Mouse (Mus musculus): Measurements from ENCODE around the gene Mctp1. TPM values are rescaled to one million over a fixed set of nuclear protein-coding genes. Genes with fewer than 3 reads are reported as not detected.

The Mctp1 gene
- polyA plus RNA-seq, 1 experiment from 2014 or later, result 1.1 TPM

GRCm38 (mm10) chr13:76808871-76809390, 424.6 kb downstream of the Mctp1 start:
- 20% methylated on average over 1 of the region's 1 CpGs for WGBS

GRCm38 (mm10) chr13:76809802-76810201, 425.5 kb downstream of the Mctp1 start:
- Histone ChIP-seq H3K36me3 (no peaks in the 10 kb centered on the region), H3K9ac (no peak overlapping the region), H3K4me3 (no peak overlapping the region), H3K27ac (replicated peaks) (no peak overlapping the region), H3K4me2 (no peak overlapping the region), H3K4me1 (replicated peaks) (peaks cover 12% of the 10 kb centered on the region), H3K27me3 (no peaks in the 10 kb centered on the region), H3K9me3 (no peaks in the 10 kb centered on the region)
- WGBS, result 4% methylated on average over 2 of the region's 2 CpGs
- 0 out of 2 replicates have a peak, but pooled peaks have one; percentile 17 for ATAC-seq (ENCODE audit: low read depth)

More at GRCm38 (mm10) chr13:76808871-76809390, 424.6 kb downstream of the Mctp1 start:
- no peak overlapping the region for H3K4me3 ChIP-seq
- no peak overlapping the region for H3K27ac ChIP-seq (replicated peaks)
- no peak for ATAC-seq (ENCODE audit: low read depth)
- H3K27me3 ChIP-seq, result no peaks in the 10 kb centered on the region
- H3K36me3 ChIP-seq, result no peaks in the 10 kb centered on the region
- no peaks in the 10 kb centered on the region for H3K9me3 ChIP-seq
- no peak overlapping the region for H3K4me2 ChIP-seq
- no peak overlapping the region for H3K9ac ChIP-seq
- peaks cover 12% of the 10 kb centered on the region for H3K4me1 ChIP-seq (replicated peaks)

GRCm38 (mm10) chr13:76810496-76810939, 426.2 kb downstream of the Mctp1 start:
- Histone ChIP-seq H3K9ac (peak overlapping the region; percentile 34; the same call in 1 of the 2 replicates), H3K4me2 (peak overlapping the region; percentile 32), H3K4me1 (replicated peaks) (peaks cover 12% of the 10 kb centered on the region), H3K4me3 (no peak overlapping the region), H3K9me3 (no peaks in the 10 kb centered on the region), H3K27me3 (no peaks in the 10 kb centered on the region), H3K27ac (replicated peaks) (peak overlapping the region; percentile 18; the same call in 1 of the 2 replicates), H3K36me3 (no peaks in the 10 kb centered on the region)
- ATAC-seq (ENCODE audit: low read depth), result peak; percentile 87
- under 1% methylated on average over 7 of the region's 7 CpGs for WGBS

GRCm38 (mm10) chr13:76823083-76823482, 438.7 kb downstream of the Mctp1 start:
- H3K9me3 ChIP-seq, result no peaks in the 10 kb centered on the region
- no peak overlapping the region for H3K4me2 ChIP-seq
- H3K27ac ChIP-seq (replicated peaks), result no peak overlapping the region
- H3K9ac ChIP-seq, result no peak overlapping the region
- no peaks in the 10 kb centered on the region; the same call in 1 of the 2 replicates for H3K4me1 ChIP-seq (replicated peaks)
- H3K4me3 ChIP-seq, result no peak overlapping the region
- no peaks in the 10 kb centered on the region for H3K36me3 ChIP-seq
- H3K27me3 ChIP-seq, result no peaks in the 10 kb centered on the region
- 48% methylated on average over 3 of the region's 3 CpGs for WGBS
- ATAC-seq (ENCODE audit: low read depth), result no peak

GRCm38 (mm10) chr13:76824932-76825694, 440.8 kb downstream of the Mctp1 start:
- ATAC-seq (ENCODE audit: low read depth), result no peak

GRCm38 (mm10) chr13:76827738-76828137, 443.4 kb downstream of the Mctp1 start:
- H3K9me3 ChIP-seq, result no peaks in the 10 kb centered on the region
- no peaks in the 10 kb centered on the region for H3K36me3 ChIP-seq
- H3K4me2 ChIP-seq, result no peak overlapping the region
- no peak overlapping the region for H3K27ac ChIP-seq (replicated peaks)
- H3K4me1 ChIP-seq (replicated peaks), result no peaks in the 10 kb centered on the region; the same call in 1 of the 2 replicates
- WGBS, result 66% methylated on average over 3 of the region's 3 CpGs
- H3K9ac ChIP-seq, result no peak overlapping the region
- no peak for ATAC-seq (ENCODE audit: low read depth)
- no peaks in the 10 kb centered on the region for H3K27me3 ChIP-seq
- H3K4me3 ChIP-seq, result no peak overlapping the region

More at GRCm38 (mm10) chr13:76824932-76825694, 440.8 kb downstream of the Mctp1 start:
- no peak overlapping the region for H3K4me2 ChIP-seq
- H3K4me3 ChIP-seq, result no peak overlapping the region
- no peaks in the 10 kb centered on the region; the same call in 1 of the 2 replicates for H3K4me1 ChIP-seq (replicated peaks)
- no peaks in the 10 kb centered on the region for H3K27me3 ChIP-seq
- no peaks in the 10 kb centered on the region for H3K9me3 ChIP-seq
- H3K9ac ChIP-seq, result no peak overlapping the region
- no peak overlapping the region for H3K27ac ChIP-seq (replicated peaks)
- no peaks in the 10 kb centered on the region for H3K36me3 ChIP-seq
- WGBS, result 21% methylated on average over 10 of the region's 10 CpGs

GRCm38 (mm10) chr13:76838031-76838430, 453.7 kb downstream of the Mctp1 start:
- no peaks in the 10 kb centered on the region for H3K36me3 ChIP-seq
- H3K4me3 ChIP-seq, result no peak overlapping the region
- H3K27ac ChIP-seq (replicated peaks), result no peak overlapping the region
- H3K9me3 ChIP-seq, result no peaks in the 10 kb centered on the region
- H3K4me1 ChIP-seq (replicated peaks), result no peaks in the 10 kb centered on the region
- H3K27me3 ChIP-seq, result no peaks in the 10 kb centered on the region
- no peak overlapping the region for H3K4me2 ChIP-seq
- 68% methylated on average over 3 of the region's 3 CpGs for WGBS
- ATAC-seq (ENCODE audit: low read depth), result no peak
- H3K9ac ChIP-seq, result no peak overlapping the region

GRCm38 (mm10) chr13:76840712-76841111, 456.4 kb downstream of the Mctp1 start:
- no peak for ATAC-seq (ENCODE audit: low read depth)
- 80% methylated on average over 5 of the region's 5 CpGs for WGBS
- H3K9me3 ChIP-seq, result no peaks in the 10 kb centered on the region

GRCm38 (mm10) chr13:76844629-76845255, 460.4 kb downstream of the Mctp1 start:
- 0 out of 2 replicates have a peak, but pooled peaks have one; percentile 53 for ATAC-seq (ENCODE audit: low read depth)
- no peak overlapping the region for H3K9ac ChIP-seq
- H3K9me3 ChIP-seq, result no peaks in the 10 kb centered on the region
- no peaks in the 10 kb centered on the region for H3K27me3 ChIP-seq
- WGBS, result 51% methylated on average over 8 of the region's 8 CpGs
- no peaks in the 10 kb centered on the region for H3K4me1 ChIP-seq (replicated peaks)
- no peak overlapping the region for H3K27ac ChIP-seq (replicated peaks)
- H3K4me3 ChIP-seq, result no peak overlapping the region
- no peak overlapping the region for H3K4me2 ChIP-seq
- no peaks in the 10 kb centered on the region for H3K36me3 ChIP-seq

More at GRCm38 (mm10) chr13:76840712-76841111, 456.4 kb downstream of the Mctp1 start:
- H3K9ac ChIP-seq, result no peak overlapping the region
- no peaks in the 10 kb centered on the region for H3K36me3 ChIP-seq
- no peak overlapping the region for H3K27ac ChIP-seq (replicated peaks)
- no peaks in the 10 kb centered on the region for H3K27me3 ChIP-seq
- H3K4me1 ChIP-seq (replicated peaks), result no peaks in the 10 kb centered on the region
- no peak overlapping the region for H3K4me3 ChIP-seq
- no peak overlapping the region for H3K4me2 ChIP-seq

- Histone ChIP-seq H3K9me3 (no peaks in the 10 kb centered on the region), H3K4me2 (no peak overlapping the region), H3K27me3 (no peaks in the 10 kb centered on the region), H3K36me3 (no peaks in the 10 kb centered on the region), H3K4me3 (no peak overlapping the region), H3K9ac (no peak overlapping the region), H3K27ac (replicated peaks) (no peak overlapping the region), H3K4me1 (replicated peaks) (peaks cover 6% of the 10 kb centered on the region)
- no peak for ATAC-seq (ENCODE audit: low read depth)
- WGBS, result 31% methylated on average over 7 of the region's 7 CpGs
These were observed 466.2 kb downstream of the Mctp1 start for GRCm38 (mm10) chr13:76850412-76851054.

GRCm38 (mm10) chr13:76854306-76854705, 470.0 kb downstream of the Mctp1 start:
- Histone ChIP-seq H3K9me3 (no peaks in the 10 kb centered on the region), H3K4me2 (no peak overlapping the region), H3K4me3 (no peak overlapping the region), H3K4me1 (replicated peaks) (peaks cover 10% of the 10 kb centered on the region), H3K9ac (no peak overlapping the region), H3K36me3 (no peaks in the 10 kb centered on the region), H3K27me3 (peaks cover 6% of the 10 kb centered on the region; the same call in 1 of the 2 replicates), H3K27ac (replicated peaks) (no peak overlapping the region)
- 57% methylated on average over 1 of the region's 1 CpGs for WGBS
- ATAC-seq (ENCODE audit: low read depth), result no peak

GRCm38 (mm10) chr13:76855021-76855420, 470.7 kb downstream of the Mctp1 start:
- Histone ChIP-seq H3K27me3 (peaks cover 6% of the 10 kb centered on the region; the same call in 1 of the 2 replicates), H3K36me3 (no peaks in the 10 kb centered on the region), H3K4me3 (no peak overlapping the region), H3K4me1 (replicated peaks) (peaks cover 10% of the 10 kb centered on the region), H3K9ac (no peak overlapping the region), H3K27ac (replicated peaks) (no peak overlapping the region), H3K9me3 (no peaks in the 10 kb centered on the region), H3K4me2 (no peak overlapping the region)
- WGBS, result 88% methylated on average over 3 of the region's 3 CpGs
- no peak for ATAC-seq (ENCODE audit: low read depth)
